Mouse (Mus musculus) ES-E14 (cell line): ENCODE data around the gene Olfr1368.

Source experiments
- HCFC1 ChIP-seq: IDR thresholded peaks from 2 replicates; pipeline ENCODE4 v1.6.1; 2012; ENCODE audit warnings: low read length, inconsistent platforms, borderline replicate concordance; ENCODE audit not compliant: insufficient read depth
- MAFK ChIP-seq: IDR thresholded peaks from 2 replicates; pipeline ENCODE4 v1.6.1; 2014; ENCODE audit warnings: mild to moderate bottlenecking, low read depth, low read length, inconsistent platforms; ENCODE audit not compliant: insufficient read depth
- ZC3H11A ChIP-seq: IDR thresholded peaks from 2 replicates; pipeline ENCODE4 v1.6.1; 2012; ENCODE audit warnings: low read depth, mild to moderate bottlenecking, inconsistent platforms, low read length, borderline replicate concordance

- TF ChIP-seq HCFC1 (no peak), ZC3H11A (peak; percentile 22; the same call in 1 of the 2 replicates), MAFK (peak; percentile 98)
Measured at GRCm38 (mm10) chr13:21158785-21159474, 13.3 kb upstream of the Olfr1368 start.
